Mouse (Mus musculus) kidney, adult 2 months (tissue): ENCODE measurements around the gene Mlxipl.

ENCODE experiments used
- CTCF ChIP-seq: fragments of 200-500 bp; conservative IDR thresholded peaks from 2 replicates; pipeline ENCODE4 v1.5.1; 2011; ENCODE audit warnings: low read depth, mild to moderate bottlenecking, control low read depth, low read length, moderate library complexity, mixed read lengths; ENCODE audit not compliant: insufficient read depth, insufficient read length
- POLR2A ChIP-seq: fragments of 200-500 bp; IDR thresholded peaks from one replicate; pipeline ENCODE4 v1.6.1; 2011; ENCODE audit warnings: low read depth, low read length, control low read depth

DNA sequence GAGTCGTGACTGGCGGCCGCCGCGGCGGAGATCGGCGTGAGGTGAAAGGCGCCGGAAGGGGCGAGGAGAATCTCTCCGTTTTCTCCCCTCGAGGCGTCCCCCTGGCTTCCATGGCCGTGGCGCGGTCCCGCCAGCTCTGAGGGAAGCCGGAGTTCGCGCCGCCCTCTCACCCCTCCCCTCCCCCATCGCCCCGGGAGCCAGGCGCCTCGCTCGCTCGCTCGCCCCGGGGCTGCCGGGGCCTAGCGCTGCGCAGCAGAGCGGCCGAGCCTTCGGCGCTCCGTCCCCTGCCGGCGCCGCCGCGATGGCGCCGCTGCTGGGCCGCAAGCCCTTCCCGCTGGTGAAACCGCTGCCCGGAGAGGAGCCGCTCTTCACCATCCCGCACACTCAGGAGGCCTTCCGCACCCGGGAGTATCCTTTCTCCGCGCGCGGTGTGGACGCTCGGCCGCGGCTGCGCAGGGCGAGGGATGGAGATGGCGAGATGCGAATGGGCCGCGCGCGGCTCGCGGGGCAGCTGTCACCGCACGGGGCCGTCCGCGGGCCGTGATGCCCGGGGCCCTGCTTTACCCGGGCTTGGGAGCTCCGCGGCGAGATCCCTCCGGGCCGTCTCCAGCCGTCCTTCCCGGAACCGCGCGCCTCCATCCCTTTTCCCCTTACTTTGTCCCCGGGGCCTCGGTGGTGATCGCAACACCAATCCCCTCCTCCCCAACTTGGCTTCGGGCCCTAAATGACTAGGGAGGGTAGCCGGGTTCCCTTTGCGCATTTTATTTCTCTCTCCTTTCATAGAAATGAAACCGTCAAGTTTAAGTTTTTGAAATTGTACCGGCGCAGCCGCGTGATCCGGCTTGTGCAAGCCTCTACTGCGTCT, 97.9 kb downstream of the Mlxipl start:
- no peak for TF ChIP-seq CTCF
- TF ChIP-seq POLR2A = no peak
